Mouse (Mus musculus) small intestine, adult 2 months (tissue): ENCODE measurements at regions not wholly inside any gene's neighbourhood (a gene's known extent, or its start where the extent isn't known, plus 50 kb on each side); places are given as distances from the start of the nearest gene placed in this dataset.

ENCODE experiments used
- CTCF ChIP-seq: fragments of 200-500 bp; IDR thresholded peaks from 2 replicates; pipeline ENCODE4 v1.5.1; 2012; ENCODE audit warnings: low read depth, mild to moderate bottlenecking, control low read depth, inconsistent platforms, low read length, moderate library complexity, mixed read lengths; ENCODE audit not compliant: insufficient replicate concordance, insufficient read length; ENCODE audit errors: extremely low read depth
- POLR2A ChIP-seq: fragments of 200-500 bp; IDR thresholded peaks from 2 replicates; pipeline ENCODE4 v1.6.1; 2012; ENCODE audit warnings: low read depth, mild to moderate bottlenecking, control low read depth, inconsistent platforms, low read length, moderate library complexity

- no peak for TF ChIP-seq CTCF
- no peak for TF ChIP-seq POLR2A
Measured at GRCm38 (mm10) chr8:103475816-103476797, 625.3 kb upstream of the Cdh5 start.
